Mouse (Mus musculus): ENCODE data around the gene Pdcd5.

The Pdcd5 gene

GRCm38 (mm10) chr7:35647101-35647698, at the start of gene Pdcd5:
Gene Pdcd5 (minus strand): TSS chr7:35647521.
- peak; percentile 94 for DNase-seq

DNA sequence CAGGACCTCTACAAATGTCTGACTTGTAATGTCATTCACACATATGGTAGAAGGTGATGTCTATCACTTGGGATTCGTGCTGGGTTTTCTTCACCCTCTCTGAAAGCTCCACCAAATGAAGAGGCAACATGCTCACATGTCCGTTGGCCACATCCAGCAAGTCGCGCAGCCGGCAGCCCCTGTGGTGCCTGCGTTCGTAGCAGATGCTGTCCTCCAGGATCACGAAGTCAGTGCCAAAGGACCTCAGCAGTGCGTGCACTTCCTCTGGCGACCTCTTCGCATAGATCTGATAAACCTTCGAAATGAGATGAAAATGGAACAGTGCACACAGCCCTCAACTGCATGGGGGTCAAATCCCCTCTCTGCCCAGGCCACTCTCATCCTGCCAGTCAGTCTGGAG, 45.3 kb upstream of the Pdcd5 start:
- no peak for DNase-seq

- no peak for DNase-seq
Observed at GRCm38 (mm10) chr7:35692117-35692516, 44.8 kb upstream of the Pdcd5 start.

GRCm38 (mm10) chr7:35688781-35689349, 41.5 kb upstream of the Pdcd5 start:
- no peak for DNase-seq

GRCm38 (mm10) chr7:35688276-35688675, 41.0 kb upstream of the Pdcd5 start:
- no peak for DNase-seq

GRCm38 (mm10) chr7:35687229-35687628, 39.9 kb upstream of the Pdcd5 start:
- peak; percentile 30 for DNase-seq

- peak; percentile 14 for DNase-seq
Observed at GRCm38 (mm10) chr7:35686756-35687155, 39.4 kb upstream of the Pdcd5 start.

DNA sequence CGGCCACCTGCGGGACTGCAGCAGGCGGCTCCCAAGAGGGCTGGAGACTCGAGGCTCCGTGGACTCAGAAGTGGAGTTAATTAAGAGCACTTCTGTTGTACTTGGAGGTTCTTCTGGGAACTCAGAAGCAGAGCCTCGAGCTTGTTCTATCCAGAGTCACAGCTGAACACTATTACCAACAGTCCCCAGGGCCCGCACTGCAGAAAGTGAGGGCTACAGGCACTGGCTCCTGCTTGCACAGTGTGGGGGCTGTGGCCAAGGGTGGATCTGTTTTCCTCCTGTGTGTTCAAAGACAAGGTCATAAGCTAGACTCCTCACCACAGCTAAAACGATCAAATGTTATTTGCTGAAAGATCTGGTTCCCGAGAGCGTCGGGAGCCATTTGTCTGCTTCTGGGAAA, 38.9 kb upstream of the Pdcd5 start:
- no peak for DNase-seq

DNA sequence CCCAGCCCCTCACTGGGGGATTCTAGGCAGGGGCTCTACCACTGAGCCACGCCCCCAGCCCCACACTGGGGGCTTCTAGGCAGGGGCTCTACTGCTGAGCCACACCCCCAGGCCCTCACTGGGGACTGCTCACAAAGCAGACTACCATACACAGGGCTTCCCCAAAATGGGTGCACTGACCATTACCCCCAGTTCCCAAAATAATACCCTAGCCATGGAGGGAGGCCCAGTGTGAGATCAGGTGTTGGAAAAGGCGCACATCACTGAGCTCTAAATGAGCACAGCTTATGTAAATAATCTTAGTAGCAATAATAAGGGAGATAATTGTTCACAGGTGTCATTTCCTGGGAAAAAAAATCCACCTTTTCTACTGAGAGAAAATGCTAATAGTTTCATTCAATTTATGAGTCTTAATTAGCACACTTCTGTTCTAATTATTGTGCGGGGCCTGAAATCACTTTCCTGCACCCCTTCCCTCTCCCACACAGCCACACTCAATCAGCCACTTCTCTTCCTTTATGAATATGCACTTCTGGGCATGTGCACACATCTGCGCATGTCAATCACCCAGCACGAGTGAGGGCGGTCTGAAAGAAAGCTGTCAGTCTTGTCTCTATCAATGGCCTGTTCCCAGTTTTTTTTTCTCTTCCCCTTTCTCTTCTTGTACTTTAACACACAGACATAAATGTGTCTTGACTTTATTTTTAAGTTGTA, 36.2 kb upstream of the Pdcd5 start:
- DNase-seq, result no peak

DNA sequence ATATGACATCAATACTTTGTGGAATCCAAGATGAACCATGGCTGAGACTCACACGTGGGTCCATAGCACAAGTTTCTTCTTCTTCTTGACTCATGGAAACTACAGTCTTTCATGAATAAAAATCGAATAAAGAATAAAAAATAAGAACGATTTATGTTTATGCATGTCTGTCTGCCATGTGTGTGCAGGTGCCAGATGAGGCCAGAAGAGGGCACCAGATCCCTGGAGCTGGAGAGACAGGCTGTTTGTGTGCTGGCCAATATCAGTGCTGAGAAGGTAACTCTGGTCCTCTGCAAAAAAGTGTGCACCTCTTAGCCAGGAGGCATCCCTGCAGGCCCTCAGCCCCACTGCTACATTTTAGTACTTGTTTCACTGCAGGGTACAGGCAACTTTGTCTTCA, 34.2 kb upstream of the Pdcd5 start:
- DNase-seq, result no peak

DNA sequence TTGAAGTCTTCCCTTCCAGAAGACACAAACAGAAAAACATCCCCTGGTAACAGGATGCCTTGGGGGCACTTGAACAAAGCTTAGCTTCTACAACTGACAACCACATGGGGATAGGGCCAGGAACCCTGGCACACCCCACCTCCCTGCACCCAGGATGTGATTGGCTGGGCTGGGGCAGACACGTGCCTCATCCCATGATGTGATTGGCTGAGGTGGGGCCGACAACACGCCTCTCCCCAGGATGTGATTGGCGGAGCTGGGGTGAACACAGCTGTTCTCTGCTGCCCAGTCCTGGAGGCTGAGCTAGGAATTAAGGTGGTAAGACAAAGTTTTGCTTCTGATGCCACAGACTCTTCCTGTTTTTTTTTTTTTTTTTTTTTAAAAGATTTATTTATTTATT, 31.7 kb upstream of the Pdcd5 start:
- no peak for DNase-seq

- no peak for DNase-seq
Observed at GRCm38 (mm10) chr7:35668066-35669041, 21.0 kb upstream of the Pdcd5 start.

DNA sequence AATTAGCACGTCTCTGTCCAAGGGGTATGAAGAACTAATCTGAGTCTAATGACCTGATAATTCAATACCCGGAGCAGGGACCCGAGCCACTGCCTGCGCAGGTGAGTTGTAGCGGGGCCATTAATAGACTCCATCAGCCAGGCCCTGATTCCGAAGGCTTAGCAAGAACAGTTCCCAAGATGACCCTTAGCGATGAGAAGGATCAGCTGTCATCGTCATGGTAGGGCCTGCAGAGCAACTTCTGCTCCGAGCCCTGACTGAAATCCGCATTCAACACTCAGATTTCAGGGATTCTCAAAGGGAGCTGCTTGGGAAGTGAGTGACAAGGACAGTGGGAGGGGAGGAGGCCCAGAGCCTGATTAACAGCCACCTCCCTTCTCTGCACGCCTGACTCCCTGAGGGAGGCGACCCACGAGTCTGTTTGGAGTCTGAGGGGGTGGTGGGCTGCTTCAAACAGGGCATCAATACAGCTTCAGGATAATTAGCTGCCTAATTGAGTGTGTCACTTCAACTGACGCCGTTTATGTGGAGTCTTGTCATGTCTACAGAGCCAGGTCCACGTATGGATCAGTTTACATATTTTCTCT, 16.6 kb upstream of the Pdcd5 start:
- DNase-seq, result no peak

DNA sequence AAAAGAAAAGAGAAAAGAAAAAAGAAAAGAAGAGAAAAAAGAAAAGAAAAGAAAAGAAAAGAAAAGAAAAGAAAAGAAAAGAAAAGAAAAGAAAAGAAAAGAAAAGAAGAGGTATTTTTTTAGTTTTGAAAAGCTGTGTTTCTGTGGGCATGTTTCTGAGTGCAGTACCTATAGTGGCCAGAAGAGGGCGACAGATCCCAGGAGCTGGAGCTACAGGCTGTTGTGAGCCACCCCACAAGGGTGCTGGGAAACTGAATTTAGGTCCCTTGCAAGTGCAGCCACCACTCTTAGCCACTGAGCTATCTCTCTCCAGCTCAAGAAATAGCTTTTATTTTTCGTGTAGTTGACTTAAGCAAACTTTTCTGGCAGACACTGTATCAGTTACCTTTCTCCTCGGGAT, 11.9 kb upstream of the Pdcd5 start:
- no peak for DNase-seq

- DNase-seq, result no peak
Observed at GRCm38 (mm10) chr7:35657829-35658228, 10.5 kb upstream of the Pdcd5 start.

GRCm38 (mm10) chr7:35651583-35652270, 4.4 kb upstream of the Pdcd5 start:
- no peak for DNase-seq

DNA sequence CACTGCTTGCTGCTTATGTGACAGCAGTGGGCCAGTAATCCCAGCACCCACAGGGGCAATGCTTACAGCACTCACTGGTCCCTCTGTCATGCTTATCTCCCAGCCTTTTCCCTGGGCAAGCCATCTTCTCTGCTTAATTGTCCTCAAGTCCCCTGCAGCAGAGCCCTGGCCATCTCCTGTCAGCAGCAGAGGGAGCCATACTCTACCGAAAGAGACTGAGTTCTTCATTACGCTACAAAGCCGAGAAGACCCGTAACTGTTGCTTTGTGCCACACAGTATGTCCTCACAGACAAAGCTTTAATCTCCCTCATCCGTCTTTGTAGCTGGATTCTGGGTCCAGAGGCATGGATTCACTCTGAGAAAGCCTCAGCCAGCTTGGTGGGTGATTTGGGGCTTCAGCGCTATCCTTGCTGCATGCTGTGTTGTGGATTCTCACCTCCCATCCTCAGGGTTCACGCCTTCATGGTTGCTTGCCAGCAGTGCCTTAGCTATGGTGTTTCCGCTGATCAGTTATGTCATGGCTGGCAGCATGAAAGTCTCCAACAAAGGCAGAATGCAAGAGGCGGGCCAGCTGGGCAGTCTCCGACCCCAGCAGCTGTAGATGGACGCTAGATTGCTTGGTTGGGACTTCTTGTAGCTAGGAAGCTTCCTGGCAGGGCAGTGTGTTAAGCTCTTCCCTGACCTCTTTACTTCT, 3.5 kb upstream of the Pdcd5 start:
- no peak for DNase-seq

GRCm38 (mm10) chr7:35649071-35649470, 1.8 kb upstream of the Pdcd5 start:
- DNase-seq, result peak; percentile 73

GRCm38 (mm10) chr7:35648239-35649069, 1.1 kb upstream of the Pdcd5 start:
- DNase-seq, result no peak

DNA sequence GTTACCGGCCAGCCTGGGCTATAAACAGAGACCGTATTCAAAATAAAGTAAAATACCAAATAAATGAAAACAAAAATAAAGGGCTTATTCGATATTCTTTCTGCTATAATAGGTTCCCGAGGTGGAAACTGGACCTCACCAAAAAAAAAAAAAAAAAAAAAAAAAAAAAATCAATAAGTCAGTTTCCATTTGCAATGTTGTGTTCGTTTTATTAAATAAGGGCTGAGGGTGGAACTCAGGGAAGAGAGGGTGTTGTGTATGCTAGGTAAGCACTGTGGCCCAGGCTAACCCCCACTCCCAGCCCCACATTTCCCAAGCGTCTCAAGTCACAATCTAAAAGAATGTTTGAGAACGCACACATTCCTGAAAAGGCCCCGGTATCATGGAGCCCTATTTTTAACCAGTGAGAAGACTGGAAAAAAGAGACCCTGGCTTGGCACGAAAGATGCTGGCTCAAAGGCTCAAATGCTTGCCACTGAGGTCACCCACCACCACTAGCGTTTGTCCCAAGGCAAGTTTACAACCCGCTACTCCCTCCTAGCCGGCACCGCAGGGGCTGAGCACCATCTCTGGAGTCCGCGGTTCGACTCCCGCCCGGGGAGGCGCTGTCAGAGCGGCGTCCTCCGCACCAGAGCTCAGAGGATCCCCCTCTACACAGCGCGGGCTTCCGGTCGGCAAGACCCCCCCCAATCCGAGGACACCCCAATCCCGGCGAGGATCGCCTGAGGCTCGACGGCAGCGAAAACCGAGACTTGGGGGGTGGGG, 822 bp downstream of the Pdcd5 start:
- no peak for DNase-seq

All from kidney, adult 11 months (tissue).